Mouse (Mus musculus): Measurements from ENCODE around the gene Trpm8.

The Trpm8 gene

DNA sequence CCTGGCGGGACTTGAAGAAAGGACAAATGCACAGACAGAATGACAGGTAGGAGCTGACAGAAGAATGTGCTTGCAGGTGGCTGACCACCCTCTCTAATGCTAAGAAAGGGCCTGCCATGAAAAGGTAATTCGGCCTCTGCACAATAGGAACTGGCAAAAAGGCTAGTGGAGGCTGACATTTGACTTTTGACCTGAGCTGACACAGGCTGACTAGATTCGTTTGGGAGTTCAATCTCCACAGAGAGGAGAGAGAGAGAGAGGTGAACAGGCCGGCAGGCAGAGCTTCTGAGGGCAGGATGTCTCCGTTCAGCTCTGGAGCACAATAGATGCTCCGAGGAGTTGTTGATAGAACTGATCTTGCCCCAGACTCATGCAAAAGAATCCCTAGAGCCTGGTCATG is 31.1 kb upstream of the Trpm8 start:
- no peak for DNase-seq (ENCODE audit: low read depth in 2 of 2, low spot score in 2 of 2)

DNA sequence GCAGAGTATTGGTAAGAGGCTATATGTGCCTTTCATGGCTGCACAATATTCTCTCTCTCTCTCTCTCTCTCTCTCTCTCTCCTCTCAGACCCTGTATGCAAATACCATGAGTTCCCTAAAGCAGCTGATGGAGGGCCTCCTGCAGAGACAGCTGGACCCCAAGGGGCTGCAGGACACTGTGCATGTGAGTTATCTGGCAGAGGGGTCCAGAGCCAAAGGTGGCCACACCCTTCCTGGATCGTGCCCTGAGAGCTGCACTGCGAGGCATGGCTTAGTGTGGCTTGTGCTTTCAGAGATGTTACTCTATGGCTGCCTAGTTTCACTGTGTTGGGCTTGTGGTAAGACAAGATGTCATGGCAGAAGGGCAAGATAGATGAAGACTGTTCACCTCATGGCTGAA is 29.8 kb upstream of the Trpm8 start:
- no peak for DNase-seq (ENCODE audit: low read depth in 2 of 2, low spot score in 2 of 2)

- DNase-seq (ENCODE audit: low read depth in 2 of 2, low spot score in 2 of 2), result no peak
Measured at GRCm38 (mm10) chr1:88248658-88249057, 28.8 kb upstream of the Trpm8 start.

- DNase-seq (ENCODE audit: low read depth in 2 of 2, low spot score in 2 of 2), result no peak
Measured at GRCm38 (mm10) chr1:88249596-88249995, 27.9 kb upstream of the Trpm8 start.

GRCm38 (mm10) chr1:88250023-88250422 is 27.4 kb upstream of the Trpm8 start:
- no peak for DNase-seq (ENCODE audit: low read depth in 2 of 2, low spot score in 2 of 2)

DNA sequence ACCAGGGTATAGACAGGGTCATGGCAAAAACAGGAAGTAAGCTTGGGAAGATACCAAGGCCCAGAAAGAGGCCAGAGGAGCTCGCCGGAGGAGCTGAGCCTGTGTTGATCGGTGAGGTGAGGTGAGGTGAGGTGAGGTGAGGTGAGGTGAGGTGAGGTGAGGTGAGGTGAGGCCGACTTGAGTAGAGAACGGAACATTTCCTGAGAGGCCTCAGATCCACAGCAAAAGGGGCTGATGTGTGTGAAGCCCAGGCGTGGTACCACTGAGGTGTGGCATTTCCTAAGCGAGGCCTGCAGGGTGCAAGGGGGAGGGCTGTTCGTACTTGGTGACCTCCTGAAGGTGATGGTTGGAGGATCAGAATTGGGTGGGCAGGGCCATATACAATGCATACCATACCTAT is 24.4 kb upstream of the Trpm8 start:
- no peak for DNase-seq (ENCODE audit: low read depth in 2 of 2, low spot score in 2 of 2)

GRCm38 (mm10) chr1:88253540-88253939 is 23.9 kb upstream of the Trpm8 start:
- no peak for DNase-seq (ENCODE audit: low read depth in 2 of 2, low spot score in 2 of 2)

DNA sequence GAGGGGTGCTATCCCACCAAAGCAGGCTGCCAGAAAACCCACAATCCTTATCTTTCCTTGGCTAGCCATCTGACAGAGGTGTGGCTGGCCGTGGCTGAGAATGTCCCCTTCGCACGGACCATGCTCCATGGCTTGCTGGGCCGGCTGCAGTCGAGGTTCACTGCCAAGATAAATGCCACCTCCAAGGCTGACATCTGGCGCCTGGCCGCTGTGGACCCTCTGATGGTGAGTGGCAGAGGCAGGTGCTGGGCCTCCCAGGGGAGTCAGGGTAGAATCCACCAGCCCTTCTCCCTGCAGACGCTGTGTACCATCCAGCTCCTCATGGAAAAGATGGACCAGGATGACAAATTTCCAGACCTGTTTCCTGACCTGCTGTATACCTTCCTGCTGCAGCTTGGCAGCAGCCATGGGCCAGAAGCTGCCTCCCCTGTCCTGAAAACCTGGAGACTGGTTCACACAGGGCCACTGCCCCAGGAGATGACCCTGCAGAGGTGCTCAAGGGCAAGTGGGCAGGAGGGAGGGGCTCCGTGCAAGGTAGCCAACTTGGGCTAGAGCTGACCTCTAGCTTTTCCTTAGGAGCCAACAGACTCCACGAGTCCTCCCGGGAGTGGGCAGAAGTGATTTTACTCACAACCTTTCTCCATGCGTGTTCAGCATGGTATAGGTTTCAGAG is 22.5 kb upstream of the Trpm8 start:
- no peak for DNase-seq (ENCODE audit: low read depth in 2 of 2, low spot score in 2 of 2)

DNA sequence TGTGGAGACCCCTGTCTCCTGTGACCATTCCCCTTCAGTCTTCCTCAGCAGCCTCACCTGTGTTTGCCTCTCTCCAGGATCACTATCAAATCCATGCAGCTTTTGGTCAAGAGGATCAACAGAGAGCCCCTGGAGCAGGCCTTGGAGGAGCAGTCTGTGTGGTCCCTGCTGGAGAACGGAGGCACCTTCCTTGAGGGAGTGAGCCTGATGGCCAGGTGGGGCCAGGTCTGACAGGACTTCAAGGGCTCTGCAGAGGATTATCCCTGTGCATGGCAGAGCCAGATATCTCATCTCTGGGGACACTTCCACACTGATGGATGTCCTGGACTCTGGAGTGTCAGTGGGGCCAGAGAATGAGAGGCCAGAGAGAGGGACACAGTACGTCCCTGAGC is 22.0 kb upstream of the Trpm8 start:
- no peak for DNase-seq (ENCODE audit: low read depth in 2 of 2, low spot score in 2 of 2)

GRCm38 (mm10) chr1:88255989-88256754 is 21.3 kb upstream of the Trpm8 start:
- no peak for DNase-seq (ENCODE audit: low read depth in 2 of 2, low spot score in 2 of 2)

DNA sequence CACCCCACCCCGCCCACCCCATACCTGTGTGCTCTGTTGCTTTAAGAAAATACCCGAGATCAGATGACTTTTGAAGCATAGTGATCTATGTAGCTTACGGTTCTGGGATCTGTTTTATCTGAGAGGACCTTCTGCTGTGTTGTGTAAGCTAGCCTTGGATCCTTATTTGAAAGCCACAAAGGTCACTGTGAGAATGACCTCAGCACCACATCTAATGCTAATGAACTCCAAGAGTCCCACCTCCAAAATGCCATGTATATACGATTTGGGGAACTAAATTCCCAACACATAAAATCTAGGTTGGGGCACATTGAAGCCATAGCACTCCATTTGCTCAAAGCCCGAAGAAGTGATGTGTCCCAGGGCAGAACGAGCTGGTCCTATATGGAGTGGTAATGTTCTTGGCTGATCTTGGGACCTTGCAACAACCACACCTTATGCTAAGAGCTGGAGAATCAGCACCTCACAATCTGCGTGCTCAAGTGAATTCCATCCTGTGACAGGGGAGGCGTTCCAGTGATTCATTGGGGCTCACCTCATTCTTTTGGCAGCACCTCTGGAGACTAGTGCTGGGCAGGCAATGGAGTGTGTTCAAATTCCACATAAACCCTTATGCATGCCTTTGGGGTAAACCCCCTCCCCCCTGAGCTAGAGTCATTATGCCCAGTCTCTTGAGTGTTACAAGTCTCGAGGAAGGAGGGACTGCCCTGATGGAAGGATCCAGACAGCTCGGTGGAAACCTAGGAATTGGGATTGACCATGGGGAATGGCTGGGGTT is 20.4 kb upstream of the Trpm8 start:
- DNase-seq (ENCODE audit: low read depth in 2 of 2, low spot score in 2 of 2), result no peak

DNA sequence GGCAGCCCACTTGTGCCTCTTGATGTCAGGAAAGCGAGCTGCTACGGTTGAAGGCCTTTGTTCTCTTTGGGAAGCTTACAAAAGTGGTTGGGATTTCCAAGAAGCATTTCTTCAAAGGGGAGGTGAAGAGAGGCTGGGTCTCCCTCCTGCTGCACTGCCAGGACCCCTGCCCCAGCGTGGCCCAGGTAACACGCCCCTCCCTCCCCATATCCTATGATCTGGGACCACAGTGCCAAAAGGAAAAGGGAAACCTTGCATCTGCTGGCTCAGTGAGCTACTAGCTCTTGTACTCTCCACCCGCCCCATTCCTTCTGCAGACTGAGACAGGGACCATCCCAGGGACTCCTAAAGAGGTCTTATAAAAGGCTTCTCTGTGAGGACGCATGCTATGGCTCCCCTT is 19.8 kb upstream of the Trpm8 start:
- DNase-seq (ENCODE audit: low read depth in 2 of 2, low spot score in 2 of 2), result no peak

- no peak for DNase-seq (ENCODE audit: low read depth in 2 of 2, low spot score in 2 of 2)
Measured at GRCm38 (mm10) chr1:88258361-88258760, 19.1 kb upstream of the Trpm8 start.

DNA sequence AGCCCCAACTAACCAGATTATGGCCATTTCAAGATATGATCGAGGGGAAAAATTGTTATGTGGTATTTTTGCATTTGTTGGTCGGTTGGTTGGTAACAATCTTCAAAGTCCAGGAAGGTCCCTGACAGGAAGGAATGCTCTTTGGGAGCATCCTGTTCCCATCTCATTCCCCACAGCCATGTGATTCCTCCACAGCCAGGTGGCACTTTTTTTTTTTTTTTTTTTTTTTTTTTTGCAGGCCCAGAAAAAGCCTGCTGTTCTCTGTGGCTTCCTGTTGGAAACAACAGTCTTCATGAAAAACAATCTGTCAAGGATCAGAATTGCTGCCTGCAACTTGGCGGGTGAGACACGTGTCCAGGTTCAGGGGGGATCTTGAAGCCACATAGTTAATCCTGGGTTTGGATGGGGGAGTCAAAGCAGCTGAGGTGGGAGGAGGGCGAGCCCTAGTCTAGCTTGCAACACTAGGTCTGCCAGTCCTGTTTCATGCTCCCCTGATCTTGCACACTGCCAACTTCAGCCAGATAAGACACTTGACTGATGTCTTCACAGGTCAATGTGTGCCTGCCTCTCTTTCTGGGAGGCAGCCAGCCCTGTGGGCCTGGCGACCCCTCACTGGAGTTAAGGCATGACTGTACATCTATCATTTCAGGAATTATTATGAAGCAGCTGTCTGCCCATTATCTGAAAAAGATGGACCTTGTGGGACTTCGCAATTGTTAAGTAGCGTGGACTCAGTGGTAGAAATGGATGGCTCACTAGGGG is 18.4 kb upstream of the Trpm8 start:
- no peak for DNase-seq (ENCODE audit: low read depth in 2 of 2, low spot score in 2 of 2)

GRCm38 (mm10) chr1:88259643-88260024 is 17.8 kb upstream of the Trpm8 start:
- no peak for DNase-seq (ENCODE audit: low read depth in 2 of 2, low spot score in 2 of 2)

DNA sequence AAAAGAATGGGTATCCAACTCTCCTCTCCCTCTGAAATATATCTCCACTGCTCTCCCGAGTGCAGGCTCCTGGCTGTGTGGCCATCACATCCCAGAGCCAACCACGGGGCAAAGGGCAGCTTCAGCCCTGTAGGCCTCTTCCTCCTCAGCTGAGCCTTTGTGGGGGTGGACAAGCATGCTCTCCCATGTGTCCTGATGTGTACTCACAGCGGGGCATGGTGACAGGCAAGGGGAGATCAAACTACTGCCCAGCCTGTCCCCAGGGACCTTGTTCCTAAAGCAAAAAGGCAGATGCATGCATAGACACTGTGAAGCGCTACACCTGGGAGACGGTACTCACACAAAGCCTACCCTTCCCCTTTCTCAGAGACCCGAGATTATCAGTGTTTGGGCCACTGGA is 17.3 kb upstream of the Trpm8 start:
- no peak for DNase-seq (ENCODE audit: low read depth in 2 of 2, low spot score in 2 of 2)

- DNase-seq (ENCODE audit: low read depth in 2 of 2, low spot score in 2 of 2), result no peak
Measured at GRCm38 (mm10) chr1:88260604-88261377, 16.7 kb upstream of the Trpm8 start.

DNA sequence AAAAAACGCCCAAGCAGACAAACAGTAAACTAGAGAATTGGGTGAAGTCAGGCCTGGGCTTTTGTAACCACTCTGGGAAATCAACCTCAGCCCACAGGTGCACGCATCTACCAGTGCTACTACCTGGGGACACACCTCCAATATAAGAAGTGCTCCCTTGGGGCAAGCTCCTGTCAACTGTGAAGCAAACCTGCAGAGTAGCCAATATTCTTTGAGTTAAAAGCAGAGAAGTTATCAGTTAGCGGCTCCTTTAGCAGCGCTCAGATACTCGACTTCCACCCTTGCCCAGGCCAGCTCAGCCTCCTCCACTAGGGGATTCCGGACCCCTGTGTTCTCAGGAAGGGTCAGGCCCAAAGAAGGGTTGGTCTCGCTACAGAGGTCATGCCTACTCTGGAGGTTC is 15.8 kb upstream of the Trpm8 start:
- no peak for DNase-seq (ENCODE audit: low read depth in 2 of 2, low spot score in 2 of 2)

- DNase-seq (ENCODE audit: low read depth in 2 of 2, low spot score in 2 of 2), result no peak
Measured at GRCm38 (mm10) chr1:88262255-88262654, 15.2 kb upstream of the Trpm8 start.

GRCm38 (mm10) chr1:88262961-88263360 is 14.5 kb upstream of the Trpm8 start:
- no peak for DNase-seq (ENCODE audit: low read depth in 2 of 2, low spot score in 2 of 2)

DNA sequence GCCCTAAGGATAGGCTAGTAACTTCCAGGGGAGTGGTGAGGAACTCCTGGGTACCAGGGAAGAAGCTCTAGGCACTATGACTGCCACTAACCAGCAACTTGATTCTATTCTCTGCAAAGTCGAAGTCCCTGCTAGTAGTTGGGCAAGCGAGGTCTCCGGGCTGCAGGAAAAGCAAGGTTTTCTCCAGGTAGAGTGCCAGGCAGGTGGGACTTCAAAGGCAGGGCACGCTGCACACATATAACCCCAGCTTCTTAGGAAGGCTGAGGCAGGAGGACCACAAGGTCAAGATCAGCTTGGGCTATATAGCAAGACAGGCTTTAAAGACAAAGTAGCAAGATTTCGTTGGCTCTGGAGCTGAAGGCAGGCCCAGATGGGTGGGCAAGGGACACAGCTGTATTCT is 13.7 kb upstream of the Trpm8 start:
- DNase-seq (ENCODE audit: low read depth in 2 of 2, low spot score in 2 of 2), result no peak
